Mouse (Mus musculus) limb, embryonic 14.5 days (tissue): ENCODE data around the gene Cog1. TPM values are rescaled to one million over a fixed set of nuclear protein-coding genes. Genes with fewer than 3 reads are reported as not detected.
A peak's percentile ranks its signal among the peaks of the same experiment; 100 is the strongest.

Experiments used
- ATAC-seq: fragments of 200-750 bp; cut with Nextera tagmentation; 2 replicates; pipeline ENCODE4 v1.8.0; 2017; ENCODE audit warnings: low read depth, moderate number of reproducible peaks, moderate TSS enrichment; ENCODE audit not compliant: low FRiP score
- DNase-seq: peaks from one replicate; pipeline ENCODE4 v3.0.0-alpha.2; 2015; ENCODE audit warnings: low spot score
- H3K27ac ChIP-seq: fragments of 300-500 bp; sonication (generic); replicated peaks from 2 replicates; pipeline ENCODE4 v1.5.1; 2014; ENCODE audit warnings: low read depth, mild to moderate bottlenecking, low read length, moderate library complexity, mixed read lengths
- H3K27me3 ChIP-seq: fragments of 300-500 bp; sonication (generic); 2 replicates; pipeline ENCODE4 v1.6.1; 2014; ENCODE audit warnings: low read length, mixed read lengths; ENCODE audit not compliant: control insufficient read depth, insufficient read depth
- H3K36me3 ChIP-seq: fragments of 300-500 bp; sonication (generic); 2 replicates; pipeline ENCODE4 v1.6.1; 2014; ENCODE audit warnings: mild to moderate bottlenecking, low read length, moderate library complexity, mixed read lengths; ENCODE audit not compliant: control insufficient read depth, insufficient read depth
- H3K4me1 ChIP-seq: fragments of 300-500 bp; sonication (generic); 2 replicates; pipeline ENCODE4 v1.6.1; 2014; ENCODE audit warnings: antibody characterized with exemption, low read length, mixed read lengths; ENCODE audit not compliant: control insufficient read depth, insufficient read depth
- H3K4me2 ChIP-seq: fragments of 300-500 bp; sonication (generic); replicated peaks from 2 replicates; pipeline ENCODE4 v1.6.1; 2014; ENCODE audit warnings: low read depth, mild to moderate bottlenecking, low read length, moderate library complexity; ENCODE audit not compliant: severe bottlenecking
- H3K4me3 ChIP-seq: fragments of 300-500 bp; sonication (generic); replicated peaks from 2 replicates; pipeline ENCODE4 v1.5.1; 2014; ENCODE audit warnings: low read length
- H3K9ac ChIP-seq: fragments of 300-500 bp; sonication (generic); 2 replicates; pipeline ENCODE4 v1.6.1; 2014; ENCODE audit warnings: mild to moderate bottlenecking, low read depth, low read length, moderate library complexity; ENCODE audit not compliant: severe bottlenecking
- H3K9me3 ChIP-seq: fragments of 300-500 bp; sonication (generic); 2 replicates; pipeline ENCODE4 v1.6.1; 2016; ENCODE audit warnings: low read length; ENCODE audit not compliant: control insufficient read depth
- POLR2A ChIP-seq: fragments of 200-500 bp; IDR thresholded peaks from 2 replicates; pipeline ENCODE4 v1.8.0; 2012; ENCODE audit warnings: inconsistent platforms, mild to moderate bottlenecking, moderate library complexity, borderline replicate concordance; ENCODE audit not compliant: insufficient read depth, insufficient read length; ENCODE audit errors: extremely low read depth
- WGBS: fragments of 180-500 bp; shearing (Covaris S2); extraction: QIAGEN DNeasy Blood & Tissue Kit; methylation state at CpG from one replicate; pipeline ENCODE4 v1.1.7; 2014; 5-methylcytosine and 5-hydroxymethylcytosine counted together
- polyA plus RNA-seq, 2 experiments: library from polyadenylated mRNA; depleted of rRNA in 1 of 2; stranded (reverse) in 1 of 2; unstranded in 1 of 2; fragments of >200 nt; fragmentation: Nextera tagmentation in 1 of 2; extraction: Ambion mirVana in 1 of 2; gene quantifications; 2 replicates each; pipeline versions ENCODE4 v1.2.1 to v1.2.3; 2012 to 2014

Cog1 gene
- polyA plus RNA-seq, 2 experiments: 26.7 to 38.8 TPM

DNA sequence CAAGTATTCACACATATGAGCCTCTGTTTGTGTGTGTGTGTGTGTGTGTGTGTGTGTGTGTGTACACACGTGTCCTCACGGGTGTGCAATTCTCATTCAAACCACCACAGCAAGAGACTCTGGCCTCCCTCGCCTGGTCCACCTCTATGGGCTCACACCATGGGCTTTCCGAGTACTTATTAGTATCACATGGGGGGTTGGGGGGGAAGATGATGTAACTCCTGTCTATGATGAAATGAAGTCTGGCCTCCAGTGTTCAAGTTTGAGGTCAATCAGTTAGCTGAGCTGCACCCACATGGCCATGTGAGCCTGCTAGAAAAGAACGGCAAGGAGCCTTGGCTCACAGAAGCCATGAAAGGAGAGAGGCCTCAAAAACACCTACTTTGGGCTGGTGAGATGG lies 15.6 kb upstream of the Cog1 start:
- no peaks in the 10 kb centered on the region for H3K4me1 ChIP-seq
- no peaks in the 10 kb centered on the region for H3K27me3 ChIP-seq
- H3K4me2 ChIP-seq: no peak overlapping the region
- ATAC-seq (no peak), DNase-seq (no peak)
- H3K27ac ChIP-seq: no peak overlapping the region
- H3K36me3 ChIP-seq: no peaks in the 10 kb centered on the region
- WGBS: 87% methylated on average over 5 of the region's 5 CpGs
- no peak for TF ChIP-seq POLR2A
- no peak overlapping the region for H3K4me3 ChIP-seq
- H3K9me3 ChIP-seq: no peaks in the 10 kb centered on the region
- no peak overlapping the region for H3K9ac ChIP-seq

GRCm38 (mm10) chr11:113634699-113635121 lies 14.3 kb upstream of the Cog1 start:
- H3K9me3 ChIP-seq: no peaks in the 10 kb centered on the region
- H3K36me3 ChIP-seq: no peaks in the 10 kb centered on the region
- no peaks in the 10 kb centered on the region for H3K4me1 ChIP-seq
- TF ChIP-seq POLR2A: no peak
- ATAC-seq (no peak), DNase-seq (no peak)
- no peaks in the 10 kb centered on the region for H3K27me3 ChIP-seq
- no peak overlapping the region for H3K9ac ChIP-seq
- WGBS: 60% methylated on average over 10 of the region's 10 CpGs
- no peak overlapping the region for H3K4me3 ChIP-seq
- H3K4me2 ChIP-seq: no peak overlapping the region
- H3K27ac ChIP-seq: no peak overlapping the region

DNA sequence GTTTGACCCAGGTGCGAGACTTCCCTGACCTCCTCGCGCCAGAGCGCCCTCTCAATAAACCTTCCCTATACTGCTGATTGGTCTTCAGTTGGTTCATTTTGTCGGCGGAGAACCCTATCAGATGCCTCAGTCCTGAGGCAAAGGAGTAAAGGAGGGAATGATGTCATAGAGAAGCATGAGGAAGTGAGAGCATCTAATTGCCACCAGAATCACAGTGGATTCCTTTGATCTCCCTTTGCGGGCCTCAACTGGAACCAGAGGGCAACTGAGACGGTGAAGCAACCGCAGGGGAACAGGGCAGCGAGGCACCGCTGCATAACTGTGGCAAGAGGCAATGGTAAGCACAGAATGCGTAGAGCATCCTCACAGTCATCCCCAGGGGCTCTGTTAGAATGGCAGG lies 10.3 kb upstream of the Cog1 start:
- 77% methylated on average over 12 of the region's 12 CpGs for WGBS
- H3K9me3 ChIP-seq: no peaks in the 10 kb centered on the region

DNA sequence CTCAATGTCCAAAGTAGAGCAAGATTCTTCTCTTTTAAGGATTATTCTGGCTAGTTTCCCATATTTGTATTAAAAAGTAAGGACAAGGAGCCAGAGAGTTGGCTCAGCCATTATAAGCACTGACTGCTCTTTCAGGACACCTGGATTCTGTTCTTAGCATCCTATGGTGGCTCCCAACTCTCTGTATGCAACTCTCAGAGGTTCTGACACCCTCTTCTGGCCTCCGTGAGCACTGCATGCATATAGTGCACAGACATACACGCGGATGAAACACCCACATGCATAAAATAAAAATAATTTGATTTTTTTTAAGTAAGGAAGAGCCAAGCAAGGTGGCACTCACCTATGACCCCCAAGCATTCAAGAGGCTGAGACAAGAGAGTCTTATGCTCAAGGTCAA lies 3.8 kb upstream of the Cog1 start:
- 89% methylated on average over 3 of the region's 3 CpGs for WGBS
- Histone ChIP-seq H3K36me3 (no peaks in the 10 kb centered on the region), H3K4me2 (no peak overlapping the region), H3K9me3 (peaks cover 5% of the 10 kb centered on the region), H3K27ac (no peak overlapping the region), H3K4me1 (peaks cover 7% of the 10 kb centered on the region), H3K27me3 (no peaks in the 10 kb centered on the region), H3K9ac (no peak overlapping the region), H3K4me3 (no peak overlapping the region)
- TF ChIP-seq POLR2A: no peak
- DNase-seq (no peak), ATAC-seq (no peak)

More for the DNA sequence above, 10.3 kb upstream of the Cog1 start:
- no peaks in the 10 kb centered on the region for H3K27me3 ChIP-seq
- H3K36me3 ChIP-seq: no peaks in the 10 kb centered on the region
- H3K27ac ChIP-seq: no peak overlapping the region
- no peak overlapping the region for H3K4me3 ChIP-seq
- no peaks in the 10 kb centered on the region for H3K4me1 ChIP-seq
- ATAC-seq (no peak), DNase-seq (no peak)
- TF ChIP-seq POLR2A: no peak
- H3K9ac ChIP-seq: no peak overlapping the region
- no peak overlapping the region for H3K4me2 ChIP-seq

GRCm38 (mm10) chr11:113648152-113648551 lies 817 bp upstream of the Cog1 start:
- H3K27ac ChIP-seq: no peak overlapping the region
- H3K4me2 ChIP-seq: no peak overlapping the region; the same call in 1 of the 2 replicates
- H3K4me3 ChIP-seq: no peak overlapping the region
- no peak for TF ChIP-seq POLR2A
- H3K36me3 ChIP-seq: peaks cover 18% of the 10 kb centered on the region
- no peaks in the 10 kb centered on the region for H3K27me3 ChIP-seq
- ATAC-seq (0 out of 2 replicates have a peak, but pooled peaks have one; percentile 16), DNase-seq (peak; percentile 79)
- H3K9ac ChIP-seq: no peak overlapping the region
- WGBS: 5% methylated on average over 15 of the region's 15 CpGs
- H3K9me3 ChIP-seq: peaks cover 5% of the 10 kb centered on the region
- H3K4me1 ChIP-seq: peaks cover 17% of the 10 kb centered on the region
